Mouse (Mus musculus) cortical plate, adult 2 months (tissue): ENCODE data around the gene Mars. TPM values are rescaled to one million over a fixed set of nuclear protein-coding genes. Genes with fewer than 3 reads are reported as not detected.

Experiments
- H3K27ac ChIP-seq: fragments of 200-500 bp; 2 replicates; pipeline ENCODE4 v1.5.1; 2012; ENCODE audit warnings: low read length, control low read depth, inconsistent platforms; ENCODE audit not compliant: insufficient read depth
- H3K4me1 ChIP-seq: fragments of 200-500 bp; 2 replicates; pipeline ENCODE4 v1.6.1; 2011; ENCODE audit warnings: low read length; ENCODE audit not compliant: control insufficient read depth, insufficient read depth
- H3K4me3 ChIP-seq: fragments of 200-500 bp; 2 replicates; pipeline ENCODE4 v1.5.1; 2011; ENCODE audit warnings: mild to moderate bottlenecking, low read length, control low read depth; ENCODE audit not compliant: insufficient read depth
- CTCF ChIP-seq: fragments of 200-500 bp; IDR thresholded peaks from 2 replicates; pipeline ENCODE4 v1.5.1; 2011; ENCODE audit warnings: mild to moderate bottlenecking, control low read depth, low read length; ENCODE audit not compliant: insufficient read depth; ENCODE audit errors: extremely low read depth
- POLR2A ChIP-seq: fragments of 200-500 bp; IDR thresholded peaks from 2 replicates; pipeline ENCODE4 v1.6.1; 2011; ENCODE audit warnings: mild to moderate bottlenecking, low read length, control low read depth; ENCODE audit not compliant: insufficient read depth; ENCODE audit errors: extremely low read depth
- polyA plus RNA-seq: library from polyadenylated mRNA; depleted of rRNA; stranded (reverse); fragments of >200 nt; gene quantifications from 2 replicates; pipeline ENCODE4 v1.2.3, GENCODE M21; 2012; rRNA removed

The Mars gene
- polyA plus RNA-seq: 71.6 and 75.6 TPM in 2 replicates

GRCm38 (mm10) chr10:127311476-127312355 is at the start of gene Mars:
Mars (minus strand) TSS chr10:127311786.
- no peaks in the 10 kb centered on the region for H3K4me1 ChIP-seq
- H3K4me3 ChIP-seq: peak within 1 kb of the TSS; percentile 52
- H3K27ac ChIP-seq: peak within 1 kb of the TSS; percentile 15; the same call in 1 of the 2 replicates
- TF ChIP-seq CTCF (no peak), POLR2A (peak; percentile 77; the same call in 1 of the 2 replicates)

GRCm38 (mm10) chr10:127360714-127361113 is 49.1 kb upstream of the Mars start:
- Histone ChIP-seq H3K4me1 (peaks cover 2% of the 10 kb centered on the region; the same call in 1 of the 2 replicates), H3K4me3 (no peak overlapping the region), H3K27ac (no peak overlapping the region)
- TF ChIP-seq CTCF (no peak), POLR2A (no peak)

- Histone ChIP-seq H3K27ac (peak overlapping the region; percentile 90), H3K4me3 (no peak overlapping the region), H3K4me1 (peaks cover 8% of the 10 kb centered on the region)
- TF ChIP-seq CTCF: no peak
- no peak for TF ChIP-seq POLR2A
Measured at GRCm38 (mm10) chr10:127355336-127355735, 43.8 kb upstream of the Mars start.

GRCm38 (mm10) chr10:127353909-127354895 is 42.6 kb upstream of the Mars start, which contains the start of gene Inhbe:
Inhbe (minus strand) TSS chr10:127354411.
- TF ChIP-seq POLR2A (peak; percentile 85), CTCF (peak; percentile 40; the same call in 1 of the 2 replicates)
- no peak within 1 kb of the TSS for H3K4me3 ChIP-seq
- H3K27ac ChIP-seq: peak within 1 kb of the TSS; percentile 90
- H3K4me1 ChIP-seq: peaks cover 8% of the 10 kb centered on the region

GRCm38 (mm10) chr10:127352766-127353165 is 41.2 kb upstream of the Mars start:
- TF ChIP-seq POLR2A (no peak), CTCF (no peak)
- no peak overlapping the region for H3K27ac ChIP-seq
- no peak overlapping the region for H3K4me3 ChIP-seq
- peaks cover 8% of the 10 kb centered on the region for H3K4me1 ChIP-seq

- Histone ChIP-seq H3K4me1 (peaks cover 8% of the 10 kb centered on the region), H3K27ac (no peak overlapping the region), H3K4me3 (no peak overlapping the region)
- TF ChIP-seq CTCF (no peak), POLR2A (no peak)
Measured at GRCm38 (mm10) chr10:127352187-127352586, 40.6 kb upstream of the Mars start.

- Histone ChIP-seq H3K4me1 (peaks cover 8% of the 10 kb centered on the region), H3K4me3 (no peak overlapping the region), H3K27ac (no peak overlapping the region)
- no peak for TF ChIP-seq CTCF
- no peak for TF ChIP-seq POLR2A
Measured at GRCm38 (mm10) chr10:127351719-127352118, 40.1 kb upstream of the Mars start.

- TF ChIP-seq POLR2A: no peak
- no peak for TF ChIP-seq CTCF
- Histone ChIP-seq H3K4me3 (no peak overlapping the region), H3K27ac (no peak overlapping the region)
Measured at GRCm38 (mm10) chr10:127351285-127351595, 39.7 kb upstream of the Mars start.

More at GRCm38 (mm10) chr10:127351285-127351595, 39.7 kb upstream of the Mars start:
- H3K4me1 ChIP-seq: peaks cover 8% of the 10 kb centered on the region
